Mouse (Mus musculus) forebrain, postnatal 0 days (tissue): ENCODE measurements around the gene Arih2. TPM values are rescaled to one million over a fixed set of nuclear protein-coding genes. Genes with fewer than 3 reads are reported as not detected.
A peak's percentile ranks its signal among the peaks of the same experiment; 100 is the strongest.

Experiments
- ATAC-seq: fragments of 200-750 bp; cut with Nextera tagmentation; 2 replicates; pipeline ENCODE4 v1.8.0; 2017; ENCODE audit warnings: mild to moderate bottlenecking, moderate library complexity
- DNase-seq: peaks from one replicate; pipeline ENCODE4 v3.0.0-alpha.2; 2015
- H3K27ac ChIP-seq: fragments of 300-500 bp; sonication (generic); 2 replicates; pipeline ENCODE4 v1.5.1; 2014; ENCODE audit warnings: low read depth, mild to moderate bottlenecking, antibody characterized with exemption, low read length, moderate library complexity, mixed read lengths
- H3K27me3 ChIP-seq: fragments of 300-500 bp; sonication (generic); 2 replicates; pipeline ENCODE4 v1.6.1; 2014; ENCODE audit warnings: mild to moderate bottlenecking, low read length, mixed read lengths; ENCODE audit not compliant: insufficient read depth
- H3K36me3 ChIP-seq: fragments of 300-500 bp; sonication (generic); 2 replicates; pipeline ENCODE4 v1.6.1; 2014; ENCODE audit warnings: mild to moderate bottlenecking, moderate library complexity; ENCODE audit not compliant: insufficient read depth
- H3K4me1 ChIP-seq: fragments of 300-500 bp; sonication (generic); 2 replicates; pipeline ENCODE4 v1.6.1; 2014; ENCODE audit warnings: antibody characterized with exemption; ENCODE audit not compliant: insufficient read depth
- H3K4me2 ChIP-seq: fragments of 300-500 bp; sonication (generic); 2 replicates; pipeline ENCODE4 v1.6.1; 2014; ENCODE audit warnings: low read depth, mild to moderate bottlenecking, moderate library complexity
- H3K4me3 ChIP-seq: fragments of 300-500 bp; sonication (generic); 2 replicates; pipeline ENCODE4 v1.5.1; 2014; ENCODE audit warnings: low read depth, low read length, mixed read lengths
- H3K9ac ChIP-seq: fragments of 300-500 bp; sonication (generic); 2 replicates; pipeline ENCODE4 v1.6.1; 2014; ENCODE audit warnings: mild to moderate bottlenecking
- H3K9me3 ChIP-seq: fragments of 300-500 bp; sonication (generic); 2 replicates; pipeline ENCODE4 v1.6.1; 2016; ENCODE audit warnings: low read length
- CTCF ChIP-seq: sonication (generic); IDR thresholded peaks from 2 replicates; pipeline ENCODE4 v1.5.1; 2016; ENCODE audit warnings: antibody characterized with exemption, control low read depth, low read depth
- WGBS: fragments of 180-500 bp; shearing (Covaris S2); extraction: QIAGEN DNeasy Blood & Tissue Kit; methylation state at CpG from one replicate; pipeline ENCODE4 v1.1.7; 2014; 5-methylcytosine and 5-hydroxymethylcytosine counted together
- polyA plus RNA-seq: library from polyadenylated mRNA; unstranded; fragments of >200 nt; fragmentation: Nextera tagmentation; extraction: Ambion mirVana; gene quantifications from 2 replicates; pipeline ENCODE4 v1.2.1, GENCODE M21; 2015
- total RNA-seq: library from RNA; depleted of rRNA; stranded (reverse); fragments of >200 nt; gene quantifications from 2 replicates; pipeline ENCODE4 v1.2.3, GENCODE M21; 2014

Gene Arih2
- total and polyA plus RNA-seq, 2 experiments from 2014 or later = 40.3 to 70.9 TPM

GRCm38 (mm10) chr9:108690914-108691313 is 41.7 kb upstream of the Arih2 start:
- DNase-seq (no peak), ATAC-seq (no peak)

GRCm38 (mm10) chr9:108689993-108690392 is 40.8 kb upstream of the Arih2 start:
- H3K9me3 ChIP-seq = no peaks in the 10 kb centered on the region
- no peaks in the 10 kb centered on the region for H3K36me3 ChIP-seq
- no peak overlapping the region for H3K4me2 ChIP-seq
- no peak overlapping the region for H3K4me3 ChIP-seq
- H3K9ac ChIP-seq = no peak overlapping the region
- TF ChIP-seq CTCF = no peak
- ATAC-seq (no peak), DNase-seq (no peak)
- H3K27me3 ChIP-seq = no peaks in the 10 kb centered on the region
- 83% methylated on average over 1 of the region's 1 CpGs for WGBS
- peaks cover 22% of the 10 kb centered on the region for H3K4me1 ChIP-seq
- no peak overlapping the region for H3K27ac ChIP-seq

More at GRCm38 (mm10) chr9:108690914-108691313, 41.7 kb upstream of the Arih2 start:
- Histone ChIP-seq H3K4me2 (no peak overlapping the region), H3K9me3 (no peaks in the 10 kb centered on the region), H3K27ac (no peak overlapping the region), H3K4me3 (no peak overlapping the region), H3K36me3 (no peaks in the 10 kb centered on the region), H3K4me1 (peaks cover 22% of the 10 kb centered on the region), H3K9ac (no peak overlapping the region), H3K27me3 (no peaks in the 10 kb centered on the region)
- TF ChIP-seq CTCF = no peak
- WGBS = 69% methylated on average over 6 of the region's 6 CpGs

- Histone ChIP-seq H3K27ac (0 out of 2 replicates have a peak within 1 kb of the TSS, but pooled peaks have one; percentile 57), H3K4me1 (peaks cover 19% of the 10 kb centered on the region), H3K9ac (no peak within 1 kb of the TSS), H3K4me3 (no peak within 1 kb of the TSS), H3K9me3 (no peaks in the 10 kb centered on the region), H3K36me3 (no peaks in the 10 kb centered on the region), H3K4me2 (no peak within 1 kb of the TSS), H3K27me3 (no peaks in the 10 kb centered on the region)
- ATAC-seq = no peak
- WGBS = 30% methylated on average over 1 of the region's 1 CpGs
- peak; percentile 48 for DNase-seq
- no peak for TF ChIP-seq CTCF
These were observed 39.9 kb upstream of the Arih2 start, which contains the start of gene Prkar2a for GRCm38 (mm10) chr9:108689106-108689505. Gene Prkar2a, plus strand, starts transcription at chr9:108689314.

- WGBS = 69% methylated on average over 9 of the region's 9 CpGs
- DNase-seq = no peak
These were observed 39.3 kb upstream of the Arih2 start for GRCm38 (mm10) chr9:108688451-108688850.

GRCm38 (mm10) chr9:108687686-108688085 is 38.5 kb upstream of the Arih2 start:
- ATAC-seq (no peak), DNase-seq (no peak)
- Histone ChIP-seq H3K9ac (no peak overlapping the region), H3K9me3 (no peaks in the 10 kb centered on the region), H3K36me3 (no peaks in the 10 kb centered on the region), H3K4me2 (no peak overlapping the region), H3K4me1 (peaks cover 6% of the 10 kb centered on the region), H3K27me3 (no peaks in the 10 kb centered on the region), H3K4me3 (no peak overlapping the region), H3K27ac (no peak overlapping the region)
- TF ChIP-seq CTCF = no peak
- 78% methylated on average over 2 of the region's 2 CpGs for WGBS

More at GRCm38 (mm10) chr9:108688451-108688850, 39.3 kb upstream of the Arih2 start:
- H3K27ac ChIP-seq = no peak overlapping the region
- no peak overlapping the region for H3K9ac ChIP-seq
- no peak overlapping the region for H3K4me2 ChIP-seq
- H3K4me1 ChIP-seq = peaks cover 12% of the 10 kb centered on the region
- H3K36me3 ChIP-seq = no peaks in the 10 kb centered on the region
- no peaks in the 10 kb centered on the region for H3K9me3 ChIP-seq
- no peaks in the 10 kb centered on the region for H3K27me3 ChIP-seq
- ATAC-seq = no peak
- no peak overlapping the region for H3K4me3 ChIP-seq
- TF ChIP-seq CTCF = no peak

GRCm38 (mm10) chr9:108687181-108687580 is 38.0 kb upstream of the Arih2 start:
- Histone ChIP-seq H3K27ac (no peak overlapping the region), H3K36me3 (peaks cover 4% of the 10 kb centered on the region; the same call in 1 of the 2 replicates), H3K4me1 (peaks cover 6% of the 10 kb centered on the region), H3K4me3 (no peak overlapping the region), H3K9me3 (no peaks in the 10 kb centered on the region), H3K9ac (no peak overlapping the region), H3K27me3 (no peaks in the 10 kb centered on the region), H3K4me2 (no peak overlapping the region)
- WGBS = 82% methylated on average over 6 of the region's 6 CpGs
- TF ChIP-seq CTCF = no peak
- ATAC-seq = no peak
- no peak for DNase-seq

GRCm38 (mm10) chr9:108686475-108686887 is 37.3 kb upstream of the Arih2 start:
- Histone ChIP-seq H3K4me3 (no peak overlapping the region), H3K9ac (no peak overlapping the region), H3K4me2 (no peak overlapping the region), H3K27me3 (no peaks in the 10 kb centered on the region), H3K36me3 (peaks cover 6% of the 10 kb centered on the region; the same call in 1 of the 2 replicates), H3K27ac (no peak overlapping the region), H3K4me1 (peaks cover 3% of the 10 kb centered on the region), H3K9me3 (no peaks in the 10 kb centered on the region)
- no peak for TF ChIP-seq CTCF
- WGBS = 38% methylated on average over 4 of the region's 4 CpGs
- no peak for ATAC-seq
- no peak for DNase-seq
